Mouse (Mus musculus) testis, adult 2 months (tissue): ENCODE data around the gene Mfng.

Experiments
- CTCF ChIP-seq: fragments of 200-500 bp; IDR thresholded peaks from 2 replicates; pipeline ENCODE4 v1.5.1; 2012; ENCODE audit warnings: low read depth, mild to moderate bottlenecking, inconsistent platforms, low read length, moderate library complexity; ENCODE audit not compliant: control insufficient read depth, insufficient read depth, insufficient replicate concordance
- POLR2A ChIP-seq: fragments of 200-500 bp; IDR thresholded peaks from 2 replicates; pipeline ENCODE4 v1.6.1; 2012; ENCODE audit warnings: low read depth, mild to moderate bottlenecking, inconsistent platforms, low read length, moderate library complexity; ENCODE audit not compliant: control insufficient read depth

- TF ChIP-seq CTCF: no peak
- TF ChIP-seq POLR2A: no peak
These were observed 46.6 kb downstream of the Mfng start for GRCm38 (mm10) chr15:78726697-78727096.
